Mouse (Mus musculus): Measurements from ENCODE around the gene Med31. TPM values are rescaled to one million over a fixed set of nuclear protein-coding genes. Genes with fewer than 3 reads are reported as not detected.

The Med31 gene
- polyA plus RNA-seq, 1 experiment from 2014 or later: 32.6 TPM

DNA sequence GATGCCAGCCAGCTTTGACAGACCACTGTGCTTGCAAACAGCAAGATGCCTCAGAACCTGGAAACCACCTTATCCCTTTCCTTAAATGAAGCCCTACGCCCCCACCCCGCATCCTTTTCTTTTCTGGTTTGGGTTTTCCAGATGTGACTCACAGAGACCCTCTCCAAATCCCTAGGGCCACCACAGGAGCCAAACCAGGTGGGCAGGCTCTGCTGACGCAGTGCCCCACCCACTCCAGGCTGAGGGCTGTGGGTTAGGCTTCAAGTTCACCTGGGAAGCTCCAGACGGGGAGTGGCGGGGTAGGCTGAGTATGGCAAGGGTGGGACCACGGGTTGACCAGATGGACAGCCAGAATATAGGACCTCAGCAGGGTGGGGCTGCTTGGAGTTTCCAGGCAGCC is 11.5 kb upstream of the Med31 start:
- H3K9ac ChIP-seq (ENCODE audit: low read length): no peak overlapping the region
- no peak for ATAC-seq (ENCODE audit: insufficient read depth, low FRiP score)
- WGBS: 65% methylated on average over 6 of the region's 6 CpGs

DNA sequence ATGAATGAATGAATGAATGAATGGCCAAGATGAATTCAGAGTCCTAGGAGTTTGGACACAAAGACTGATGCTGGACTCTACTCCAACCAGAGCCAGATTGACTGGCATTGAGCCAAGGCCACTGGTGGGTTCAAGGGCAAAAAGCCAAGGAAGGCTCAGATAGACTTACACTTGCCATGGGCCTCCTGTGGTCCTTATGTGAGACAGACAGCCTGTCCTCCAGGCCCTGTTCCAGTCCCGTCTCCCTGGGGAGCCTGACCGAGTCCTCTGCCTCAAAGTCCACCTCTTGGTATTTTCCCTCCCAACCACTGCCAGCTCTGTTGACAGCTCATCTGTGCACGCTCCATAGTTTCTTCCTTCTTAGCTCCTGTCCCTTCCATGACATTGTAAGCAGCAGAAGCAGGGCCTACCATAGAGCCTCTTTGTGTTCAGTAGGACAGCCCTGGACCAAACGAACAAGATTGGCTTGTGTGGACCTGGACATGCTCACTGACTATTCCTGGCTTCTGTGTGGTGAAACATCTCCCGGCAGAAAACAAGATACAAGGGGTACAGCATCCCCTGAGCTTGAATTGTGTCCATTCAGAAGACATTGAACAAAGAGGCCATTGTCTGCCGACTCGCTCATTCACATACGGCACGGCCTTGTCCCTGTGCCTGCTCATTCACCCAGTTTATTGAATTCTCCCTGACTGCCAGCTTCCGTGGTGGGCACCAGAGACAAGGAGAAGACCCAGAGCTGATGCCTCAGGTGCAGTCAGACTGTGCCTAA is 10.8 kb upstream of the Med31 start:
- no peaks in the 10 kb centered on the region for H3K36me3 ChIP-seq (ENCODE audit: control insufficient read depth, insufficient read depth, low read length)
- no peaks in the 10 kb centered on the region for H3K4me1 ChIP-seq (ENCODE audit: control insufficient read depth, insufficient read depth, low read length)
- H3K9me3 ChIP-seq (replicated peaks; ENCODE audit: control insufficient read depth, low read length): no peaks in the 10 kb centered on the region
- no peak overlapping the region for H3K9ac ChIP-seq (ENCODE audit: low read length)
- H3K4me3 ChIP-seq (replicated peaks; ENCODE audit: low read length): no peak overlapping the region
- no peak overlapping the region for H3K27ac ChIP-seq (ENCODE audit: low read length)
- no peak overlapping the region for H3K4me2 ChIP-seq (ENCODE audit: low read depth, low read length)
- peak; percentile 29; the same call in 1 of the 2 replicates for ATAC-seq (ENCODE audit: insufficient read depth, low FRiP score)
- 68% methylated on average over 10 of the region's 10 CpGs for WGBS
- no peaks in the 10 kb centered on the region for H3K27me3 ChIP-seq (ENCODE audit: control insufficient read depth, insufficient read depth, low read length)

More for the DNA sequence above, 11.5 kb upstream of the Med31 start:
- no peaks in the 10 kb centered on the region for H3K36me3 ChIP-seq (ENCODE audit: control insufficient read depth, insufficient read depth, low read length)
- no peaks in the 10 kb centered on the region for H3K9me3 ChIP-seq (replicated peaks; ENCODE audit: control insufficient read depth, low read length)
- H3K4me1 ChIP-seq (ENCODE audit: control insufficient read depth, insufficient read depth, low read length): no peaks in the 10 kb centered on the region
- H3K27ac ChIP-seq (ENCODE audit: low read length): no peak overlapping the region
- H3K4me2 ChIP-seq (ENCODE audit: low read depth, low read length): no peak overlapping the region
- H3K4me3 ChIP-seq (replicated peaks; ENCODE audit: low read length): no peak overlapping the region
- H3K27me3 ChIP-seq (ENCODE audit: control insufficient read depth, insufficient read depth, low read length): no peaks in the 10 kb centered on the region

DNA sequence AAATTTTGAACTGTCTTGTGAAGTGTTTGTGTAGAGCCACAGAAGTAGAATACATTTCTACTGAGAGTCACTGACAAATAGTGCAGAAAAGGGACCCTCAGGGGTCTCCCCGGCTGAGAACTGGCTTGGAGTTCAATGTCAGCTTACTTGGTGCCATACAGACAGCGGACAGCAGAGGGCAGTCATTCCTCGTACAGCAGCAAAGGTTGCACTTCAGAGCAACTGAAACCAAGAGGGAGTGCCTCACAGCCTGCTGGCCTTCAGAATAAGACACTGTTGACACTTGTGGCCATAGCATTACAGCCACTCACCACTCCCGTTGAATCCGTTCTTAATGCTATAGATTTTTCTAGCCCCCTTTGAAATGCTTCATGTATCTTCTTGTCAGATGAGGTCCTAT is 9.5 kb upstream of the Med31 start:
- Histone ChIP-seq H3K27ac (ENCODE audit: low read length) (no peak overlapping the region), H3K27me3 (ENCODE audit: control insufficient read depth, insufficient read depth, low read length) (no peaks in the 10 kb centered on the region), H3K4me1 (ENCODE audit: control insufficient read depth, insufficient read depth, low read length) (no peaks in the 10 kb centered on the region), H3K4me3 (replicated peaks; ENCODE audit: low read length) (no peak overlapping the region), H3K36me3 (ENCODE audit: control insufficient read depth, insufficient read depth, low read length) (no peaks in the 10 kb centered on the region), H3K9ac (ENCODE audit: low read length) (no peak overlapping the region), H3K9me3 (replicated peaks; ENCODE audit: control insufficient read depth, low read length) (no peaks in the 10 kb centered on the region), H3K4me2 (ENCODE audit: low read depth, low read length) (no peak overlapping the region)
- ATAC-seq (ENCODE audit: insufficient read depth, low FRiP score): no peak
- WGBS: 12% methylated on average over 5 of the region's 5 CpGs

DNA sequence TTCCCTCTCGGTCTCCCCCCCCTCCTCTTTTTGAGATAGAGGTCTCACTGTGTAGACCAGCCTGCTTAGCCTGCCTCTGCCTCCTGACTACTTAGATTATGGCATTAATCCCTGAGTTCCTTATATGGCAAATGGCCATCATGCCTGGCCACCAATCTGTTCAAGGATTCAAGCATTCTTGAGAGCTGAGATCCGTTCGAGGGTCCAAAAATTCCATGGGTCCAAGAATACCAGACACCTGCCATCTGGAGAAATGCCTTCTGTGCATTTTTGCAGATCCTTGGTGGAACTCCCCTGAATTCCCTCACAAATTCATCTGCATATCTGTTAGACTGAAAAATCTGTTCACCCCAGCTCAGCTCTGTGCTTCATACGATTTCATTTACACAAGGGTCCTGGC is 8.0 kb upstream of the Med31 start:
- Histone ChIP-seq H3K9ac (ENCODE audit: low read length) (no peak overlapping the region), H3K4me1 (ENCODE audit: control insufficient read depth, insufficient read depth, low read length) (no peaks in the 10 kb centered on the region), H3K27me3 (ENCODE audit: control insufficient read depth, insufficient read depth, low read length) (no peaks in the 10 kb centered on the region), H3K9me3 (replicated peaks; ENCODE audit: control insufficient read depth, low read length) (no peaks in the 10 kb centered on the region), H3K4me3 (replicated peaks; ENCODE audit: low read length) (no peak overlapping the region), H3K4me2 (ENCODE audit: low read depth, low read length) (no peak overlapping the region), H3K27ac (ENCODE audit: low read length) (no peak overlapping the region), H3K36me3 (ENCODE audit: control insufficient read depth, insufficient read depth, low read length) (no peaks in the 10 kb centered on the region)
- no peak for ATAC-seq (ENCODE audit: insufficient read depth, low FRiP score)
- 75% methylated on average over 4 of the region's 4 CpGs for WGBS

DNA sequence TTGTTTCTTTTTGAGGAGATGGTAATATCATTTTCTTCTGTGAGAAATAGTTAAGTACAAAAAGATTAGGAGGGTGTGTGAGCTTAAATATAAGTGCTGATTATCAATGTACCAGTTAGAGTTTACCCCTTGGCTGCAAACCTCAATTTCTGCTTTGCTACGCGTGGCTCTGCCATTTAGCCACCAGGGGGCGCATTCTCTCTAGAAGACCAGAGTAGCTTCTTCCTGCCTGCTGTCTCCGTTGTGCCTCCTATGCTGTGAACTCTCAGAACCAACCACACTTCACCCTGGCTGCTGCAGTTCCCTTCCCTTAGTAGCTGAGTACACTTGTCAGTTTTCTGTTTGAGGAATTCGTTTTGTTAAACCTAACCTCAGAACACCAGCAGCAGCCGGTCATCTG is 5.9 kb upstream of the Med31 start:
- Histone ChIP-seq H3K4me2 (ENCODE audit: low read depth, low read length) (no peak overlapping the region), H3K4me1 (ENCODE audit: control insufficient read depth, insufficient read depth, low read length) (peaks cover under 1% of the 10 kb centered on the region; the same call in 1 of the 2 replicates), H3K4me3 (replicated peaks; ENCODE audit: low read length) (no peak overlapping the region), H3K27ac (ENCODE audit: low read length) (no peak overlapping the region), H3K9ac (ENCODE audit: low read length) (no peak overlapping the region), H3K9me3 (replicated peaks; ENCODE audit: control insufficient read depth, low read length) (no peaks in the 10 kb centered on the region), H3K36me3 (ENCODE audit: control insufficient read depth, insufficient read depth, low read length) (no peaks in the 10 kb centered on the region), H3K27me3 (ENCODE audit: control insufficient read depth, insufficient read depth, low read length) (no peaks in the 10 kb centered on the region)
- ATAC-seq (ENCODE audit: insufficient read depth, low FRiP score): no peak
- WGBS: 15% methylated on average over 6 of the region's 6 CpGs

DNA sequence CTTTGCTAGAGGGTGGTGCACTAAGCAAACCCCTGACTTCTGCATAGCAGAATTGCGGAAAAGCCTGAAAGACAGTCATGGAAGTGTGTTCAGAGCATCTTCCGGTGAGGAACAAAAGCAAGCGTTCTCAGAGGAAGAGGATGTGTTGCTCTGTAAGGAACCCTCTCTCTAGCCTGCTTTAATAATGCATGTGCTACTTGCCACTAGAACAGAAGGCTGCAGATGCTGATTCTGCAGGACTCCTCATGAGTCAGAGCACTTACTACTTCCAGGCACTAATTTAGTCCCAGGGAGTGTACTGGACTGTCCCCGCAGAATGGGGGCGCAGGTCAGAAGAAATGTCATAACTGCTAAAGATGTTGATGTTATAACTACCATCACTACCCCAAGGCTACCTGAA is 1.7 kb upstream of the Med31 start:
- Histone ChIP-seq H3K4me1 (ENCODE audit: control insufficient read depth, insufficient read depth, low read length) (peaks cover 6% of the 10 kb centered on the region; the same call in 1 of the 2 replicates), H3K27me3 (ENCODE audit: control insufficient read depth, insufficient read depth, low read length) (no peaks in the 10 kb centered on the region), H3K4me2 (ENCODE audit: low read depth, low read length) (no peak overlapping the region), H3K9ac (ENCODE audit: low read length) (no peak overlapping the region), H3K9me3 (replicated peaks; ENCODE audit: control insufficient read depth, low read length) (no peaks in the 10 kb centered on the region), H3K36me3 (ENCODE audit: control insufficient read depth, insufficient read depth, low read length) (no peaks in the 10 kb centered on the region), H3K4me3 (replicated peaks; ENCODE audit: low read length) (no peak overlapping the region), H3K27ac (ENCODE audit: low read length) (no peak overlapping the region)
- ATAC-seq (ENCODE audit: insufficient read depth, low FRiP score): no peak
- WGBS: 81% methylated on average over 5 of the region's 5 CpGs

GRCm38 (mm10) chr11:72214591-72215409 is 592 bp downstream of the Med31 start:
- H3K4me3 ChIP-seq (replicated peaks; ENCODE audit: low read length): peak overlapping the region; percentile 94
- peak overlapping the region; percentile 87 for H3K9ac ChIP-seq (ENCODE audit: low read length)
- no peaks in the 10 kb centered on the region for H3K9me3 ChIP-seq (replicated peaks; ENCODE audit: control insufficient read depth, low read length)
- H3K36me3 ChIP-seq (ENCODE audit: control insufficient read depth, insufficient read depth, low read length): peaks cover 10% of the 10 kb centered on the region; the same call in 1 of the 2 replicates
- H3K4me1 ChIP-seq (ENCODE audit: control insufficient read depth, insufficient read depth, low read length): peaks cover 6% of the 10 kb centered on the region; the same call in 1 of the 2 replicates
- H3K4me2 ChIP-seq (ENCODE audit: low read depth, low read length): peak overlapping the region; percentile 100
- peak; percentile 96 for ATAC-seq (ENCODE audit: insufficient read depth, low FRiP score)
- H3K27ac ChIP-seq (ENCODE audit: low read length): peak overlapping the region; percentile 73
- no peaks in the 10 kb centered on the region for H3K27me3 ChIP-seq (ENCODE audit: control insufficient read depth, insufficient read depth, low read length)
- WGBS: under 1% methylated on average over 51 of the region's 51 CpGs

GRCm38 (mm10) chr11:72207834-72208377 is 7.5 kb downstream of the Med31 start:
- Histone ChIP-seq H3K4me1 (ENCODE audit: control insufficient read depth, insufficient read depth, low read length) (peaks cover 8% of the 10 kb centered on the region), H3K9me3 (replicated peaks; ENCODE audit: control insufficient read depth, low read length) (no peaks in the 10 kb centered on the region), H3K27ac (ENCODE audit: low read length) (peak overlapping the region; percentile 70), H3K27me3 (ENCODE audit: control insufficient read depth, insufficient read depth, low read length) (no peaks in the 10 kb centered on the region), H3K4me2 (ENCODE audit: low read depth, low read length) (peak overlapping the region; percentile 89), H3K36me3 (ENCODE audit: control insufficient read depth, insufficient read depth, low read length) (peaks cover 10% of the 10 kb centered on the region; the same call in 1 of the 2 replicates), H3K9ac (ENCODE audit: low read length) (peak overlapping the region; percentile 83), H3K4me3 (replicated peaks; ENCODE audit: low read length) (peak overlapping the region; percentile 89)
- no peak for ATAC-seq (ENCODE audit: insufficient read depth, low FRiP score)
- 9% methylated on average over 17 of the region's 17 CpGs for WGBS

Measured in stomach, embryonic 16.5 days (tissue).